Mouse (Mus musculus): ENCODE data around the gene Olfr344.

Olfr344 gene

GRCm38 (mm10) chr2:36566362-36566761 is at the start of gene Olfr344:
Olfr344 (plus strand) TSS chr2:36566662.
- no peak for DNase-seq

GRCm38 (mm10) chr2:36524698-36525097 is 41.8 kb upstream of the Olfr344 start, which contains the start of gene Olfr342:
Olfr342 (plus strand) TSS chr2:36524998.
- no peak for DNase-seq

- no peak for DNase-seq
Observed at GRCm38 (mm10) chr2:36565156-36565555, 1.3 kb upstream of the Olfr344 start.

GRCm38 (mm10) chr2:36567022-36567421 is 560 bp downstream of the Olfr344 start:
- DNase-seq: peak in 1 of 2 experiments; percentile 9

- no peak for DNase-seq
Observed at GRCm38 (mm10) chr2:36567845-36568244, 1.4 kb downstream of the Olfr344 start.

All from lung, postnatal 4 days (tissue).